Mouse (Mus musculus) splenic B cell, adult 2 months (primary cell): ENCODE results near the gene Prkar2b.

Experiments
- DNase-seq: peaks from one replicate; pipeline ENCODE4 v3.0.0-alpha.2; 2011; ENCODE audit warnings: low read depth, low spot score
- H3K27me3 ChIP-seq: 2 replicates; pipeline ENCODE4 v1.6.1; 2012; ENCODE audit warnings: mild to moderate bottlenecking, low read length, moderate library complexity, mixed read lengths; ENCODE audit not compliant: control insufficient read depth, poor library complexity, insufficient read depth, severe bottlenecking
- H3K36me3 ChIP-seq: 2 replicates; pipeline ENCODE4 v1.6.1; 2012; ENCODE audit warnings: mild to moderate bottlenecking, low read length, moderate library complexity, mixed read lengths; ENCODE audit not compliant: control insufficient read depth, poor library complexity, insufficient read depth, severe bottlenecking

Prkar2b gene

DNA sequence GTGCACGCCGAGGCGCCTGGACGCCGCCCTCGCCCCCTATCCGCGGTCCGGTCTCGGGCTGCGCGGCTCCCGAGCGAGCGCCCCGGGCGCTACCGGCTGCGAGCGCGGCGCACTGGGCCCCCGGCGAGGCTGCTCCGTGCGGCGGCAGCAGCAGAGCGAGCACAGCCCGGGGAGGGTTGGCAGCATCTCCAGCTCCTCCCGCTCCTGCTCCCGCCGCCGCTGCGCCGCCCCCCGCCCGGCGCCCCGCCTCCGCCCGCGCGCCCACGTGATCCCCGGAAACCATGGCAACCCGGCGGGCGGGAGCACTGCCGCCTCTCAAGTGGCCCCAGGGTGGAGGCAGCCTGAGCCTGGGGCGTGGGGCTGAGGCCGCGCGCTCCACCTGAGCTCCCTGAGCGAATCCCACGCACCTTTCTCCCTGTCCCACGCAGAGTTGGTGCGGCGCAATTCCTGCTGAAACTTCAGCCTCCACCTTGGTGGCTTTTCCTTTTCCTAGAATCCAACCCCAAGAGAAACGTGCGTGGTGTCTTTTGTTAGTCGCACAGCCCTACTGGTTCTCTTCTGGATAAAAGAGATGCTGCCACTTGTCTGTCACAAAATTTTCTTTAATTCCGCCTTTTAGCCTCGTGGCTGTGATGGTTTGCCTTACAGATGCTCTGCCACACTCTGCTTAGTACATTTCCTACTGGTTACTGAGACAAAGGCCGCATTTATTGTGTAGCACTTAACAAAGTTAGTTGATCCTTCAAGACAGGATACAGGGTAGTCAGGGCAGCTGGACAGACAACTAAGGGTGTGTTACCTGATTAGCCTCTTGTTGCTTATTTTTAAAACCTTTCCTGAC lies at the start of gene Prkar2b:
Prkar2b (minus strand) TSS at position 207 of the 841 bp plus-strand sequence.
- no peaks in the 10 kb centered on the region for H3K36me3 ChIP-seq
- peak; percentile 86 for DNase-seq
- H3K27me3 ChIP-seq, result no peaks in the 10 kb centered on the region

DNA sequence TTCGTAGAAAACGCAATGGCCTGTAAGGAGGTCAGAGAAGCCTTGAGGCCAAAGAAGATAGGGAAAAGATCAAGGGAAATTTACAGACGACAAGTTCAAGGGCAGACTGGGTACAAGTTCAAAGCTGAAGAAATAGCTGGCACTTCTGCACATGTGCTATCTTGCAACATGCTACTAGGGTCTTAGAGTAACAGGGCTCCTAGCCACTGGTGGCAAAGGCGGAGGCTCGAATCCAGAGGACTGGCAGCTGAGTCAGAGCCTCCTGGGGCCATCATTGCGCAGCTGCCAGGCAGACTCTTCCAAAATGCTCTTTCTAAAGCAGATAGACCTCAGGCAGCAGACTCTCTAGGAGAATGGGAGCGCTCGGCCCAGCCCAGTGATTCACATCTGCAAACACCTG lies 48.1 kb upstream of the Prkar2b start:
- H3K36me3 ChIP-seq, result no peaks in the 10 kb centered on the region
- no peaks in the 10 kb centered on the region for H3K27me3 ChIP-seq
- no peak for DNase-seq

GRCm38 (mm10) chr12:32104955-32105521 lies 43.9 kb upstream of the Prkar2b start:
- DNase-seq, result no peak
- Histone ChIP-seq H3K36me3 (no peaks in the 10 kb centered on the region), H3K27me3 (no peaks in the 10 kb centered on the region)

- Histone ChIP-seq H3K27me3 (no peaks in the 10 kb centered on the region), H3K36me3 (no peaks in the 10 kb centered on the region)
- DNase-seq, result no peak
Measured at GRCm38 (mm10) chr12:32104451-32104862, 43.4 kb upstream of the Prkar2b start.

DNA sequence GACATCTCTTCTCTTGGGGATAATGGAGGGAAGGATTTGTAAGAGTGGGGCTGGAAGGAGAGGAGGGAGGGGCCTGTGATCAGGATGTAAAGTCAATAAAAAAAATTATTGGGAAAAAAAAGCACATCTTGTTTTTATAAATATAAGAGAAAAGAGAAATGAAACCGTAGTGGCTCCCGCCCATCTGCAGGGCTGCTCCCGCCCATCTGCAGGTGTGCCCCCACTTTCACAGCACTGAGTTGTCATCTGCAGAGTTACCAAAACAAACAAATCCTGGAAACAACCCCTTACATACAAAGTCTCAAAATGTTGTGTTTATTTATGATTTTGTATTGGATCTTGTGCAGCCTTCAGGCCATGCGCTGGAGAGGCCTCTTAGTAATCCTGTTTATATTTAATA lies 40.2 kb upstream of the Prkar2b start:
- no peaks in the 10 kb centered on the region for H3K36me3 ChIP-seq
- H3K27me3 ChIP-seq, result no peaks in the 10 kb centered on the region
- peak; percentile 67 for DNase-seq

GRCm38 (mm10) chr12:32099686-32100206 lies 38.6 kb upstream of the Prkar2b start:
- DNase-seq, result no peak
- H3K27me3 ChIP-seq, result no peaks in the 10 kb centered on the region
- no peaks in the 10 kb centered on the region for H3K36me3 ChIP-seq

- H3K27me3 ChIP-seq, result no peaks in the 10 kb centered on the region
- no peak for DNase-seq
- H3K36me3 ChIP-seq, result no peaks in the 10 kb centered on the region
Measured at GRCm38 (mm10) chr12:32098596-32098995, 37.5 kb upstream of the Prkar2b start.

DNA sequence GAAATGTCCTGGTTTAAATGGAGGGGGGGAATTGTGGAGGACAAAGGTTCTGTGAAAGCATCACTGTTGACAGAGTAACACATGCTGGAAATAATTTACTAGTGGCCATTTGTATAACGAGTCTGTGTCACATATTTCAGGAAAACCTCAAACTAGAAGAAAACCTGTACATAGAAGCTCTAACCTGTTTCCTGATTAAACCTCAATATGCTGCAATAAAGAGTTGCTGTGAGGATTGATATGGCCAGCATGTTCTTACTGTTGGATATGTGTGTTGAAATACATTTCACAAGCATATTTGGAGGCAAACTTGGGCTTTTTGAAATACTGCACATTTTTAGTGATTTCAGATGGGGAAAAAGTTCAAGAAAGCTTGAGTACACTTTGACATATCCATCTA lies 36.0 kb upstream of the Prkar2b start:
- Histone ChIP-seq H3K36me3 (no peaks in the 10 kb centered on the region), H3K27me3 (no peaks in the 10 kb centered on the region)
- DNase-seq, result no peak

GRCm38 (mm10) chr12:32095164-32095563 lies 34.1 kb upstream of the Prkar2b start:
- no peak for DNase-seq
- Histone ChIP-seq H3K27me3 (no peaks in the 10 kb centered on the region), H3K36me3 (no peaks in the 10 kb centered on the region)

- DNase-seq, result no peak
- Histone ChIP-seq H3K27me3 (no peaks in the 10 kb centered on the region), H3K36me3 (no peaks in the 10 kb centered on the region)
Measured at GRCm38 (mm10) chr12:32092452-32092851, 31.4 kb upstream of the Prkar2b start.

DNA sequence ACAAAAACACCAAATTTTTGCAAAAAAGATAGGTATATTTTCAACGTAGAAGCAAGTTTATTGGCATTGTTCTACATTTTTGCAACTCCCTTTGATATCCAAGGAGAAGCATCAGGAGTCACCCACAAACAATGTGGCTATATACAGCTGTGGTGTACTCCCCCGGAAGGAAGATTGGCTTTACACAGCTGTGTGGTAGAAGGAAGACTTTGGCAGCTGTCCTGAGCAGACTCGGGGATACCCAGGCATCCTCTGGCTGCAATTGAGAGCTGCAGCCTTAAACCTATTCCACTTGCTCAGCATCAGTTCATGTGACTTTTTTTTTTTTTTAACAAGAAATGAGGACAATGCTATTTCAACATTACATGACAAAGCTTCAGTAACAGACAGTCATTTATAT lies 27.5 kb upstream of the Prkar2b start:
- DNase-seq, result no peak
- Histone ChIP-seq H3K27me3 (no peaks in the 10 kb centered on the region), H3K36me3 (no peaks in the 10 kb centered on the region)

GRCm38 (mm10) chr12:32087339-32087738 lies 26.2 kb upstream of the Prkar2b start:
- DNase-seq, result peak; percentile 60
- no peaks in the 10 kb centered on the region for H3K36me3 ChIP-seq
- no peaks in the 10 kb centered on the region for H3K27me3 ChIP-seq

DNA sequence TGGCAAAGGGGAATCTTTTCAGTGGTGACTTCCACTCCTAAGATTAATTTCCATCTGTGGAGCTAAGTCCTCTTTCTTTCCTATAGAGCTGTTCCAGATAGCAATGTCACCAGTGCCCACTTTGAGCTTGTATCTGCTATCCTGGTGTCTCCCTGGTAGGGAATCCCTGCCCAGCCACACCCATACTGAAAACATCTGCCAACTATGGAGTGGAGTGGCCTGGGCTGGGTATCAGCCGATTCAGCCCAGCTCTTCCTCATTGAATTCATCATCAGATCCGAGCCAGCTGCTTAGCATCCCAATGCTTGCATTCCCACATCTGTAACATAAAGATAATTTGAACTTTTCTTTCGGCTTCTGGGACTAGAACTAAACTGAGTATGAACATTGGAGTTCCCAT lies 25.8 kb upstream of the Prkar2b start:
- Histone ChIP-seq H3K27me3 (no peaks in the 10 kb centered on the region), H3K36me3 (no peaks in the 10 kb centered on the region)
- no peak for DNase-seq

DNA sequence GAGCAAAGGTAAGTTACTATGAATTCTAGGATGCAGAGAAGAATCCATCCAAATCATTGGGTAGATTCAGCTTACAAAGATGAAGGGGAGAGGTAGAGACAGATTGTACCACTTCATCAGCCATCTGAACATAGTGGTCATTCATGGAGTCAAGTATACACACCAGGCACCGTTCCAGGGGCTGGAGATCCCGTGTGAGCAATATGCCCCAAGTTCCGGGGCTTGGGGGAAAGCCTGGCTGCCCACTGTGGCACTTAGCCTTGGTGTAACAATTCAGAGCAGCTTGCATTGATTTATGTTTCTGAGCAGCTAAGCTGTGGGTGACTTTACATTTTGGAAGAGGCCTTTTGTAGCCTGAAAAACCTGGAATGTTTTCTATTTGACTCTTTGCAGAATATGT lies 24.8 kb upstream of the Prkar2b start:
- Histone ChIP-seq H3K36me3 (no peaks in the 10 kb centered on the region), H3K27me3 (no peaks in the 10 kb centered on the region)
- no peak for DNase-seq

DNA sequence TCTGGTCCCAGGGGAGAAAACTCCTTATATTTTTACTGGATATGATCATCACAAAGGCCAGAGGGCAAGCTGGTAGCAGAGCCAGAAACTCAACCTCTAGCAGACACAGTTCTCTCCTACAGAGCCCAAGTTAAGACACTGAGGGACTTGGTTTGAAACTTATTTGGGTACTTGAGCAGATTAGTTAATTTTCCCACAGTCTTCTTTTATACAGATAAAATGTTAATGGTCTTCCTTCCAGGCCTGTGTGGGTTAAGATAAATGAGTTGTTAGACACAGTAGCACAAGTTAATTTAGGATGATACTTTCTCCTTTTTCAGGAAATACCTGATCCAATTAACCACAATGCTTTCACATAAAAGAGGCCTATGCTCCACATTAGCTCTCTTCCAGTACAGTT lies 24.1 kb upstream of the Prkar2b start:
- no peak for DNase-seq
- Histone ChIP-seq H3K36me3 (no peaks in the 10 kb centered on the region), H3K27me3 (no peaks in the 10 kb centered on the region)
